Mouse (Mus musculus): Measurements from ENCODE around the gene Ptprn2. TPM values are rescaled to one million over a fixed set of nuclear protein-coding genes. Genes with fewer than 3 reads are reported as not detected.

The Ptprn2 gene
- total RNA-seq, 2 experiments from 2014 or later = not detected

DNA sequence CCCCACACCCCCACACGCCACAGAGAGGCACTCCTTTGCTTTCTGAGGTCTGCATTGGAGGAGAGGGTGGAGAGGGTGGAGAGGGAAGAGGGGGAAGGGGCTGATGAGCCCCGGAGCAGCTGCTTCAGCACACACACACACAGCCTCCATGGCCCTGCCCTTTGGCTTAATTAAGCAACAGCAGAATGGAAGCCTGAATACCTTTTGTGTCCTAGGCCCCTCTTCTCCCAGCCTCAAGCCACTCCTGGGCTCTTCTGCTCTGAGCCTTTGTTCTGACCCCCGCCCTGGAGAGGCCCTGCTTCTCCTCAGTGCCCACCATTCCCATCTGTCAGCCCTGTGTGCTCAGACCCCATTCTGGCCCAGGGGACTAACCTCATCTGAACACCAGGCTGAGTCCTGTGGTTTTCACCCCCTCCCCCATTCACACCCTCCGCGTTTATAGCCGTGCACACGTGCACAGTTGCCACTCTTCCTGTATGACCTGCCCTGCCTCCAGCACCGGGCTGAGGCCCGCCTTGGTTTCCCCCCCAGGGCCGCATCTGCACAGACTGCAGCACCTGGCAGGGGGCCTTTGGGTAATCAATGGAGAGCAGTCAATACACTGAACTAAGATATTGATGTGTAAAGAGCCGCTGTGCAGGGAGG, 687.5 kb downstream of the Ptprn2 start:
- no peak for DNase-seq (ENCODE audit: low spot score)
- intact Hi-C loops (cut with DNase I) = no loop called here

DNA sequence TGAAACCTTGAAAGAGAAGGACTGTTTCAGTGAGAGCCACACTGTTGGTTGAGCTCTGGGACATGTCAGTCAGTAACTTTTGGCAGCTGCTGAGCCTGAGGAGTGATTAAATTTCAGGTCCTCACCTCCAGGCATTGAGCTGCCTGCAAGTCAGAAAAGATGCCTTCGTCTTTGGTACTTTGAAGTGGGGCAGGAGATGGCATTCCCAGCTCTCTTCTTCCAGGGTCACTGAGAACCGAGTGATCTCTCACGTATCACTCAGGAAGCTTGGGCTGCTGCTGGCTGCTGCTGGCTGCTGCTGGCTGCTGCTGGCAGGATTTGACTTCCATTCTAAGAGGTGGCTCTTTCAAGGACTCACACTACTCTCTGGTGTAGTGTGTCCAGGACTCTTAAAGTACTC, 688.7 kb downstream of the Ptprn2 start:
- intact Hi-C loops (cut with DNase I) = no loop called here
- DNase-seq (ENCODE audit: low spot score) = no peak

DNA sequence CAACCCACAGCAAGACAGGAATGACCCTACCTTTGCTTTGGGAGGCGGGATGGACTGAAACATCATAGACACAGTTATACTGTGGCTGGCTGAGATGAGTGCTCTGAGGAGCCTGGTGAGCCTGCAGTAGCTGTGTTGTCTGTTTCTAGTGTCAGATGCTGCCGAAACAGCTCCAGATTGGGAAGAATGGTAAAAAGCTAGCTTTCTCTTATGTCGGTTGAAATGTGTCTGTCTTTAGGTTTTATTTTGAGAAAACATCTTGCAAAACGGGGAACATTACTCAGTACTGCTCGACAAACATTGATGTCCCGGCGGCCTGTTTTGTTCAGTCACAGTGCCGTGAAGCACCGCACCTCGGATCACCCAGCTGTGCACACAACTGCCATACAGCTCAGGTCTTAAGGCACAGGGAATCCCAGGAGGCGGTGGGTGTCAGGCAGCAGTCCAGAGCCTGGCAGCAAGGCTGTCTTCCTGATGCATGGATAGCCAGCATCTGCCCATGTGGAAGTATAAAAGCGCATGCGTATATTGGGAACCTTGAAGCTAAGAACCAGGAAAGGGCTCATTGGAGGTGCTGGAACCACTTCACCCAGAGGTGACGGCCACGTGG, 689.7 kb downstream of the Ptprn2 start:
- intact Hi-C loops (cut with DNase I) = no loop called here
- DNase-seq (ENCODE audit: low spot score) = no peak

DNA sequence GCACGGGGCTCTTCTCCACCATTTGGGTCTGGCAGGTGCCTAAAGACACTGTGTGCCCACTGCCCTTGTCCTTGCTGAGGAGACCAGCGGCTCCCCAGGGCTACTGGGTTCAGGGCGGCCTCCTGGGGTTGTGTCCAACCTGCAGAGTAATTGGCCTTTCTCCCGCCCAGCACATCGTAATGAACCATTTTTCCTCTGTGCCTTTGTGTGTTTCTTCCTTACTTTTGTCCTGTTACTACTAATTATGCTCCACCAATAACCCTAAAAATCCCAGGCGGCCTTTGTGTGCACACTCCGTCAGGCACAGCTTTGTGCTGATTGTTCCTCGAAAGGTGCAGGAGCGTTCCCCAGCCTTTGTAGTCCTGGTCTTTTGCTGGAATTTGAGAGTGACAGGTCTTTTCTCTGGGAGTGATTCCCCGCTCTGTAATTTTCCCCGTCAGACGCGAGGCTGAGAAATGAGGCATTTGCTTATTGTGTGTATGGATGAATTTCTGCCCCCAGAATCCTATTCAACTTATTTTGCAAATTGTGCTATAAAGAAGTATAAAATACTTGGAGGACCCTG, 690.8 kb downstream of the Ptprn2 start:
- intact Hi-C loops (cut with DNase I) = no loop called here
- no peak for DNase-seq (ENCODE audit: low spot score)

DNA sequence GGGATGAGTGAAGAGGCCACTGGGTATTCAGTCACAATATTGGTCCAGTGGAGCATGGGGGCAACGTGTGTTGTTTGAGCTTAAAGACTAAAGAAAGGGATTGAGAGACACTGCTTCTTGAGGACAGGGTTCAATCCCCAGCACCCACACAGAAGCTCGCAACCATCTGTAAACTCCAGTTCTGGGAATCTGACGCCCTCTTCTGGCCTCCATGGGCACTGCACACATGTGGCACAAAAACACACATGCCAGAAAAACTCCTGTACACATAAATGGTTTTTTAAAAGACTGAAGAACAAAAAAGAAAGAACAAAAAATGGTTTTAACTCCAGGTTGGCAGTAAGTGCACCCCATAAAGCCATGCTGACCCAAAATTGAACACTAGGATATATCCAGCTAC, 701.6 kb downstream of the Ptprn2 start:
- DNase-seq (ENCODE audit: low spot score) = no peak
- intact Hi-C loops (cut with DNase I) = no loop called here

DNA sequence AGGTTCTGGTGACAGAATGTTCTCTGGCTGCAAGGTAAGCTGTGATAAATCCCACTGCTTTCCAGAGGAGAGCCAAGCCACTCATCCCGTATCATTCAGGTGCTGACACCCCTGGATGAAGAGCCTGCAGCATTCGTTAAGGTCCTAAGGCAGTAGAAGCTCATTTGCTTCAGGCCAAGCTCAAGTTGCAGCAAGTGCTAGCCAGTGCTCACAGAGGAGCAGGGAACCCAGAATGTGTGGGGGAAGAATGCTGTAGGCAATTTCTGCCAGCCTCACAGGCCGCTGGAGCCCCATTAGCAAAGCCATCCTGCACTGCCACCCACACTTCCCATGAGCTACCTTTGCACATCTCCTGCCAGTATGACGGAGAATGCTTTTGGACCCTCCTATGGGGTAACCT, 706.5 kb downstream of the Ptprn2 start:
- DNase-seq (ENCODE audit: low spot score) = no peak
- intact Hi-C loops (cut with DNase I) = no loop called here

DNA sequence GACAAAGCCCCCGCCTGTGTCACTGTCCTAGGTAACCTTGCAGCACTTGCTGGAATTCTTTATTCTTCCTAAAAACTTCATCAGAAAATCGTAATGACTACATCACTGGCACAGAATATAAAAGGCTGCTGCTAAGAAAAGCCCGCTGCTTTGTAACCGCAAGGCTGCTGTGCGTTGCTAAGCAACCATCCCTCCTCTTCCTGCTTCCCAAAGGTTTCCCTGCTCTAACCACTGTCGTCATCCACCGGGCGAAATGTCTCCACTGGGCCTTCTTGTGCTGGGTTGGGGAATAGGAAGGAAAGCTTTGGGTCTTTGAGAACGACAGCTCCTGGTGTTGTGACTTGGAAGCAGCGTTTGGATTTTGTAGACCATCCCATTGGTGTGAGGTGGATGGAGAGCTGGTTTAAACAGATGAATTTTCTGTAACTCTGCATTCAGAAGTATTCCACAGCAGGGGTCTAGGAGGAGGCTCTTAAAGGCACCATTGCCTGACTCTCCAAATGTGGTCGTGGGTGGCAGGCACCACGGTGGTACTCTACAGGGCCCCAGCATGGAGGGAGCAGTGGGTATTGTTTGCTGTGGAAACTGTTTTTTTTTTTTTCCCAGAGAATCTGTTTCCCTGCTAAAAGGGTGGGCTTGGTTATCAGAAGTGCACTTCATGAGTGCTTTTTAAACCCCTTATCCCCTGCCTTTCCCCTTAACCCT, 711.4 kb downstream of the Ptprn2 start:
- intact Hi-C loops (cut with DNase I) = no loop called here
- no peak for DNase-seq (ENCODE audit: low spot score)

DNA sequence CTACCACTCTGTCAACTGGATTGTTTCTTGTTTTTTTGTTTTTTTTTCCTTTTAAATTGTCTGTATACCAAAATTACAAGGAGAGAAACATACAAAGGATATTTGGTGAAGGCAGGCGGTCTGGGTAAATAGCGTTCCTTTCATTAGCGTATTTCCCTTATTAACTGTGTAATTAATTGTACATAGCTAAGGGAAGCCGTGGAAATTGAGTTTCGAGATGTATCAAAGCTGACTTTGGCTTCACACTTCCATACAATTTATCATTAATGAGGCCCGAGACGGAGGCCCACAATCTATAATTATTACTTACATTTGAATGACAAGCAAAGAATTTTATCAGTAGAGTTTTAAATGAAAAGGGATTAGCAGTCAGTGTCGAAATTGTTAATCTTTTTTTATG, 712.6 kb downstream of the Ptprn2 start:
- intact Hi-C loops (cut with DNase I) = no loop called here
- no peak for DNase-seq (ENCODE audit: low spot score)

DNA sequence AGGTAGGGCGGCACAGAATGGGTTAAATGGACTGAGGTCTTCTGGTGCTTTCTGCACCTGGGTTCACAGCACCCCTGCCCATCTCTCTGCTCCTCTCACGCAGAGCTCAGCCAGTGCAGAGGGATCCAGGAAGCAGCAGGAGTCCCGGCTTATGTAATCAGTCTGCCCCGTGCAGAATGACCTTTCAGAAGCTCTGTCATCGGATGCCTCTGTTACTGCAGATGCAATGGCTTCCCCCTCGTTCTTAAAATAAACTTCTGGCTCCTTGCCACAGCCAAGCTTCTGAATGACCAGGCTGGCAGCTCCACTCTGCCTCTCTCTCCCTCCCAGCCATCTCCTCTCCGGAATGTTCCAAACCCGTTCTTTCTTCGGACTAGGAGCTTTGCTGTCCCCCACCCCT, 714.6 kb downstream of the Ptprn2 start:
- intact Hi-C loops (cut with DNase I) = no loop called here
- DNase-seq (ENCODE audit: low spot score) = peak; percentile 29

DNA sequence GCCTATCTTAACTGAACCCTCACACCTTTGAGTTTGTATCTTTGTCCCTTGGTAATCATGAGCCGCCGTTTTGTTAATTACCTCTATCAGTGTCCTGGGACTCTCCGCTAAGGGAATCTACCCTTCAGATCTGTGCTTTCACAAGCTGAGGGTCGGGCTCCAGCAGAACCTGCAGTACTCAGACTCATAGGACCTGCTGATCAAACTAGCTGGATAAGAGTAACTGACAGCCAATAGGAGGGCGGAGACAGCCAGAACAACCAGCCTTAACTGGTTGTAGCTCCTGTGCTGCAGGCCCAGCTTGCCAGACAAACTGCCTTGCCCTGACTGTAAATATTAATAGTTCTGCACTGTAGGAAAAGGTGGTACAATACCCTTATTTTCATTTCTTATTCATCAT, 715.1 kb downstream of the Ptprn2 start:
- DNase-seq (ENCODE audit: low spot score) = no peak

DNA sequence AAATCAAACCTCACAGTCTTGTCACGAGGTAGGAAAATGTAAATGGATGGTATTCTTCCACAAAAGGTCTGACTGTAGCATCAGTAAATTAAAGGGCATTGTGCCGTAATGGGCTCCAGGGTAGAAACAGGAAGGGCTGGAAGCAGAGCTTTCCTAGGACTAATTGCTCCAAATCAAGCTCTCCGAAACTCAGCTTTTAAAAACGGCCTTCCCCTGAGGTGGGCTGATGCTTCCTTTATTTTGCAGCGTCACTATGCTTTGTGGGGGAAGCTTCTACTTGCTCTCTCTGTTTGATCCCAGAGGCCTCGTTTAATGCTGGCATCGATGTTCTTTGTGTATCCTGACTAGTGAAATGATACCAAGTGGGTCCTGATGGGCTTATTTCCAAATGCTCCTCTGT, 718.0 kb downstream of the Ptprn2 start:
- no peak for DNase-seq (ENCODE audit: low spot score)
- intact Hi-C loops (cut with DNase I) = no loop called here

More for the DNA sequence above, 715.1 kb downstream of the Ptprn2 start:
- intact Hi-C loops (cut with DNase I) = no loop called here

DNA sequence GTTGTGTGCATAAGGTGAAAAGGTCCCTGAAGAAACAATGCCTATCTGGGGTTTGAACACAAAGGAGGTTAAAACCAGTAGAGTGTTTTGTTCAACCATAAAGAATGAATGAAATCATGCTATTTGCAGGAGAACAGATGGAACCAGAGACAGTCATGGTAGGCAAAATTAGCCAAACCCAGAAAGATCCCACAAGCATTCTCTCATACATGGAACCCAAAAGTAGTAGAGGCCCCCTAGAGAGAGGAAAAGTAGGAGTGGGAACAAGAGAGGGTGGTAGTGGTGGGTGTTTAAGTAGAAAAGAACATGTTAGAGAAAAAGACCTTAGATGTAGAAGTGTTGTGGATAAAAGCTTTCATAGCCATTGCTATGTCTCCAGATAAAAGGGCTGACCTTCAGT, 719.4 kb downstream of the Ptprn2 start:
- intact Hi-C loops (cut with DNase I) = no loop called here
- no peak for DNase-seq (ENCODE audit: low spot score)

DNA sequence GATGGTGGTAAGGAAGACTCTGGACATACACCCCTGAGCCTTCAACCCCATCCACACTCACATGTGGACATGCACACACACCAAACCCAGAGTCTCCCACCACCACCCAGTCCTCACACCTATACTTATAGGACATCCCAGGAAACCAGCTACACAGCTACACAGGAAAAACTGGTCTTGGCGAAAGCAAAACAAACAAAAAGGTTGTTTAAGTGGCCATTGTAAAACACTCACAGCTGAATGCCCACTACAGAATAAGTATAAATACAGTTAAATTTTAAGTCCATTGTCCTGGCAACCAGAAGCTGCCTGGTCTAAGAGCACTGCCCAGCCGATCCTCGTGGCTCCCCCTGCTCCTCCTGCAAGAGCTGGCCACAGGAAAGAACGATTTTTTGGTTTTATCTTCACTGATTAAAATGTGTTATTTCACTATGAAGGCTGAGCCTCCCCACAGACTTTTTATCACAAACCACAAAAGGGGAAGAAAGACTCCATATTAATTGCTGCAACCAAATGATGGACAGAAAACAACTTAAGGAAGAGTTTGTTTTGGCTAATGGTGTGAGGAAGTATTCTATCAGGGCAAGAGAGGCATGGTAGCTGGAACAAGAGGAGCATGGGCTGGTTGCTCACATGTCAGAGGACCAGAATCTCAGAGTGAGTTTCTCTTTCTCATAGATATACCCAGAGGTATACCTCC, 722.1 kb downstream of the Ptprn2 start:
- intact Hi-C loops (cut with DNase I) = no loop called here
- DNase-seq (ENCODE audit: low spot score) = no peak

DNA sequence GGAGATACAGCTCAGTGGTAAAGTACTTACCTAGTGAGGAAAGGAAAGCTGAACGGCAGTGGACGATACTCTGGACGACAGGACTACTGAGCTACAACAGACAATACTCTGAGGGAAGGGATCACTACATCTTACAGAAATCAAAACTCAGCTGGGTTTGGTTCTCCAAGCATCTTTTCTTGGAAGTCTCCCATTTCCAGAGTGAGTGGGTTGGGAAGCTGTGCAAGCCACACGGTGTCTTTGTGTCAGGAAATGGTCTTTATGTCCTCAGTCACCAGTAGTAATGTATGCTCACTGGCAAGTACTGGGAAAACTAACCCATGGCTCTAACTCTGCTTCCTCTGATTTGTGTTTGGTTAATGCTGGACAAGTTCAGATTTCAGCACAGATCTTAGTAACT, 724.9 kb downstream of the Ptprn2 start:
- intact Hi-C loops (cut with DNase I) = no loop called here
- DNase-seq (ENCODE audit: low spot score) = no peak

DNA sequence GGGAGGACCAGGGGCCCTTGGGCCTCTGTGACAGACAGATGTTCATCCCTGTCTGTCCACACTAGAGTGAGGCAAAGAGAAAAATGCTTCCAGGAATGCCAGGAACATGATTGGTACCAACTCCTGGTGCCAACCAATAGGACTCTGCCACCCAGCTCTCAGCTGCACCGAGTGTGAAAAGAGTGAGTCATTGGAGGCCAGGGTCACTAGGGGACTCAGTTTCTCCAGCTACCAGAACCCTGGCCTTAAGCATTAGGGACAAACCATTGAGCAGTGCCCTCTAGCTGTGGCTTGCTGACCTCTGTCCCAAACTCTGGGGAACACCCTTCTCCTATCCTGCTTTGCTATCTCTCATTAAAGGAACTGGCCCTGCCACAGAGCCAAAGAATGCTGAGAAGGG, 728.0 kb downstream of the Ptprn2 start:
- DNase-seq (ENCODE audit: low spot score) = no peak
- intact Hi-C loops (cut with DNase I) = no loop called here

DNA sequence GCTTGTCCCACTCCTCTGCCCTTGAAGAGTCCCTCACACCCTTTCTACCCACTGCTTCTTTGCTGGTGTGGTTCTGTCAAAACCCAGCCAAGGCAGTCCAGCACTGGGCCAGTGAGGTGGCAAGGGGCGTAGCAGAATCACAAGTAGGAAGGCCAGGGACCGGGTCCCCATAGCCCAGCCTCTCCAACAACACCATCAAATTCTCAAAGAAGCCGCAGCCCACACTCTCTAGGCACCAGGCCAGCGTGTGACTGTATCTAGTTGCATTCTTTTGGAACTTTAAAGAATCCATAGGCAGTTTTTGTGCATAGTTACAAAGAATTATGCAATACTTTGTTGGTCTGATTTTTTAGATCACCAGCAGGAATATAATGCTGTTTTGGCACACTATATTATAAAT, 728.8 kb downstream of the Ptprn2 start:
- intact Hi-C loops (cut with DNase I) = no loop called here
- no peak for DNase-seq (ENCODE audit: low spot score)

DNA sequence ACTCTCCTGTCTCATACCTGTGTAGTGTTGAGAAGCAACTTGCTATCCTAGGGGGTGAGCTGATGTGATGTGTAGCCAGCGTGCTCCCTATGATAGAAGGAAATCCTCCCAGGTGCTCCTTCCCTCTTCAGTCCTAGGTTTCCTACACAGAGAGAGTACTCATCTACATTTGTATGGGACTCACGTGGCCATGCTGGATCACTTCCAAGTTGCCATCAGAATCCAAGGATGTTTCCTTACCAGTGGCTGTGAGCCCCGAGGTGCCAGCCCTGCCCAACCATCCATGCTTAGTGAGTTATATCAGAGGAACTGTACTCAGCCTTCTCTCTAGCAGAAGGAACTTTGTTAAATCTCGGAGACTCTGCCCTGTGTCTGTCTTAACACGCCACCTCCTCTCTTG, 729.4 kb downstream of the Ptprn2 start:
- intact Hi-C loops (cut with DNase I) = no loop called here
- no peak for DNase-seq (ENCODE audit: low spot score)

DNA sequence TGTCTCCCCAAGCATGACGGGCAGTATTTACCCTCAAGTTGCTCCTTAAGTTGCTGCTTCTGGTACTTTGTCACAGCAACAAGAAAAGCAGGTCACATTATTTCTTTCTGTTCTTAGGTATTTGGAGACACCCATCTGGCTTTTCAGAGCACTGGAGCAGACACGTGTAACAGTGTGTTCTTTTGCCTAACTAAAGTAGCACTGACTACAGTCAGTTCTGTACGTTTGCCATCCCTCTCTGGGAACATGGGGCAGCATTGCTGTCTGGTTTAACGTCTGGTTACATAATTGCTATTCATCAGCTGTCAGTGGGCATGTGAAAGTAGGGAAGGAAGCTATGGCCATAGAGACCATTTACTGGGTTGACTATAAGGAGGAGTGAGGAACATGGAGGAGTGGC, 736.4 kb downstream of the Ptprn2 start:
- intact Hi-C loops (cut with DNase I) = no loop called here
- DNase-seq (ENCODE audit: low spot score) = no peak

DNA sequence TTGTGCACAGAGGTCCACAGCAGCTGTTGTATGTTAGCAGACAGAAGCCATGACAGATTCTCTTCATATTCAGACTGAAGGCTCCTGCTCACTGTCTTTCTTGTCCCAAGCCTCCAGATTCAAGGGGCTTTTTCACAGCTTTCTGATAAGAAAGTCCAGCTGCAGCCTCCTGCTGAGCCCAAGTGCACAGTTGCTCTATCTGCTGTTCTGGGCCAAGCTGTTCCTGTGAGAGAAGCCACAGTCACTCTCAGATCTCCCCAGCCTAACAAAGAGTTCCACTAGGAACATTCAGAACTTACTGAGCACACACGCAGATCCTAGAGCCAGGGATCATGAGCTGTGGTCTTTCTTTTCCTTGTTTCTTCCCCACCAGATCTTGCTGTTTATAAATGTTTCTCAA, 738.5 kb downstream of the Ptprn2 start:
- no peak for DNase-seq (ENCODE audit: low spot score)

DNA sequence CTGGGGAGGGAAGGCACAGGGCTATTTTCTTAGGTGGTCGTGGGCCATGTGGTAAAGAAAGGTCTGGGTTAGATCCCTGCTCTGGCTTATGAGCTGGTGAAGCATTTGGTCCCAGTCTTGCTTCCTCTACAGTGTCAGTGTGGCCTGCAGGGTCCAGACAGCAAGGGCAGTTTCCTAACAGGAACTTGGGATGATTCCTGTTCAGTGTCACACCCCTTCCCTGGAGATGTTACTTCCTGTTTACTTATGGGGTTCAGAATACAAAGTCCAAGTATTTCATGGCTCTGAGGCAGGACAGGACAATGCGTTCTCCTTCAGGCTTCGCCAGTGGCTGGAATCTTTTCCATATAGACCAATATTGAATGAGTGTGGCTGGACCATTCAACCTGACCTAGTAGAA, 741.7 kb downstream of the Ptprn2 start:
- no peak for DNase-seq (ENCODE audit: low spot score)
- intact Hi-C loops (cut with DNase I) = no loop called here

More for the DNA sequence above, 738.5 kb downstream of the Ptprn2 start:
- intact Hi-C loops (cut with DNase I) = no loop called here

DNA sequence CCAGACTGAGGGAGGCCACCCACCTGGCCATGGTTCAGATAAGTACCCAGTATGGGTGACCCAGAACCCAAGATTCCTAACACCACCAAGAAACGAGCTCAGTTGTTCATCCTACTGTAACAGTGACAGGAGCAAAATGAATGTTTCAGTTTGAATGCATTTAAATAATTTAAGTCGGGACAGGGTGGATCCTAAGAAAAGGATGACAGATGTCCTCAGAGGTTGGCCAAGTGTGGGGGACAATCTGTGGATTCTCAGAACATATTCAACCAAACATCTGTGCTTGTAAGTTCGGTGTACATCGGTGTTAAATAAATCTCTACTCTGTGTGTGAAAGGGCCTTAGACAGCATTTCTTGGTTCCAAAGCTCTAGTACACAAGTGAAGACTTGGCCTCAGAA, 743.9 kb downstream of the Ptprn2 start:
- intact Hi-C loops (cut with DNase I) = no loop called here
- no peak for DNase-seq (ENCODE audit: low spot score)
